ENCODE assay signal across 20 mouse cellular contexts in the genomic region with DNA sequence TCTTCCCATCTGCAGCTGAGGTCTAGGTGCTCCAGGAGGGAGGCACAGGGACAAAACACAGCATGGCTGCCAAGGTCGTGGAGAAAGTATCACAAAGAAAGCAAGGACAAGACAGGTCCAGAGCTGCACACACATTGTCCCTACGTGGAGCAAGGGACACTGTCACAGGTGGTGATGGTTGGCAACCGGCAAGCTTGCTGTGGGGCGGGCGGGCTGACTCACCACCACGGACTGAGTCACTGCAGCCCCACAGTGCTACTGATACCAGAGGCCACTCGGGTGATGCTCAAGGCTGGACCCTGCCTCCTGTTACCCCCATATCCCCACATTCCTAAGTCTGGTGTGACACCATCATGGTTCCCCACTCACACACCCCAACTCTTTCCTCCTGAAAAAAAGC. TPM values are rescaled to one million over a fixed set of nuclear protein-coding genes. Genes with fewer than 3 reads are reported as not detected.
DNase-seq lines count a peak whose midpoint lies in the region; ATAC-seq and TF ChIP-seq lines count a peak whose summit lies in the region.
"Had no signal": no experiment of that assay in that cellular context is flagged by ENCODE, and none has a peak within 500 bp of the region (broad histone marks: within the 10 kb centered on the region; RNA-seq: fewer than 3 reads in every experiment).

No protein-coding gene starts in this region.

- no peak overlapping the region for H3K9ac ChIP-seq in MEL (ENCODE audit: control insufficient read depth, low read depth, low read length, poor library complexity, severe bottlenecking)
- H3K9ac ChIP-seq in neural tube, embryonic 15.5 days (replicated peaks), result no peak overlapping the region
- H3K9ac ChIP-seq: forebrain, postnatal 0 days had no signal

- peak; percentile 39 for DNase-seq in cerebellum, adult 8-10 months
- DNase-seq in cerebellum, adult 18-20 months, result no peak
- no peak for DNase-seq in MEL (ENCODE audit: low read depth, low spot score)
- peak; percentile 71 for DNase-seq in brain, adult 2 months (ENCODE audit: low read depth, low spot score)
- DNase-seq in spleen, adult 12 weeks (ENCODE audit: low spot score), result no peak
- DNase-seq: embryo, embryonic 11 days; forebrain, postnatal 0 days; heart, postnatal 10 days; kidney, adult 2 months; kidney, postnatal 14 days; layer of hippocampus, adult 9-11 months; lung, adult 18-20 months; lung, postnatal 14 days; thymus, postnatal 4 days had no signal

- TF ChIP-seq POLR2A in MEL (IDR thresholded peaks at IDR 0.05; ENCODE audit: control insufficient read depth in 1 of 2, insufficient read depth in 1 of 2, low read depth in 1 of 2, low read length in 2 of 2, poor library complexity in 1 of 2), result no peak

- TF ChIP-seq RAD21 in MEL (IDR thresholded peaks at IDR 0.05; ENCODE audit: low read depth, low read length), result no peak

- H3K4me1 ChIP-seq in megakaryocyte, embryonic 14.5 days, result peaks cover 90% of the 10 kb centered on the region
- H3K4me1 ChIP-seq in MEL (ENCODE audit: control insufficient read depth in 1 of 2, insufficient read depth in 2 of 2, low read length in 2 of 2), result no peaks in the 10 kb centered on the region
- peaks cover 24% of the 10 kb centered on the region for H3K4me1 ChIP-seq in neural tube, embryonic 15.5 days

- H3K4me3 ChIP-seq in megakaryocyte, embryonic 14.5 days (replicated peaks), result peak overlapping the region; percentile 77
- H3K4me3 ChIP-seq in MEL (ENCODE audit: control insufficient read depth in 1 of 2, insufficient read depth in 1 of 2, low read depth in 2 of 2, low read length in 2 of 2), result no peak overlapping the region
- no peak overlapping the region for H3K4me3 ChIP-seq in neural tube, embryonic 15.5 days (replicated peaks)

- H3K9me3 ChIP-seq in megakaryocyte, embryonic 14.5 days, result no peaks in the 10 kb centered on the region
- H3K9me3 ChIP-seq in MEL (replicated peaks; ENCODE audit: insufficient read depth, low read length), result no peaks in the 10 kb centered on the region
- no peaks in the 10 kb centered on the region for H3K9me3 ChIP-seq in neural tube, embryonic 15.5 days (replicated peaks)
- H3K9me3 ChIP-seq: G1E had no signal

- TF ChIP-seq CTCF in MEL (IDR thresholded peaks at IDR 0.05 in 2 of 3, conservative IDR thresholded peaks at IDR 0.05 in 1 of 3; ENCODE audit: control insufficient read depth in 1 of 3, insufficient read depth in 1 of 3, low read depth in 2 of 3, low read length in 3 of 3, poor library complexity in 1 of 3, severe bottlenecking in 1 of 3), result no peak

- peaks cover 84% of the 10 kb centered on the region for H3K36me3 ChIP-seq in megakaryocyte, embryonic 14.5 days (replicated peaks; ENCODE audit: low read length)
- peaks cover 1 to 7% of the 10 kb centered on the region in 2 experiments; a peak in 3 of 4 replicates for H3K36me3 ChIP-seq in MEL (ENCODE audit: control insufficient read depth in 1 of 2, insufficient read depth in 2 of 2, low read length in 2 of 2)
- peaks cover 70% of the 10 kb centered on the region for H3K36me3 ChIP-seq in neural tube, embryonic 15.5 days

- no peak for ATAC-seq in megakaryocyte, adult 5-6 weeks (ENCODE audit: poor library complexity, severe bottlenecking)
- ATAC-seq in neural tube, embryonic 15.5 days (ENCODE audit: low FRiP score), result no peak
- ATAC-seq: forebrain, postnatal 0 days; inflammation-experienced regulatory T-cells, adult 6 months had no signal

- no peak for TF ChIP-seq EP300 in MEL (IDR thresholded peaks at IDR 0.05; ENCODE audit: low read depth in 1 of 2, low read length in 2 of 2)

- H3K79me2 ChIP-seq in MEL (ENCODE audit: control insufficient read depth, insufficient read depth, low read length, poor library complexity), result peaks cover 20% of the 10 kb centered on the region

- H3K27ac ChIP-seq in MEL (ENCODE audit: control insufficient read depth, low read depth, low read length), result no peak overlapping the region
- no peak overlapping the region for H3K27ac ChIP-seq in neural tube, embryonic 15.5 days (replicated peaks)

- no peak overlapping the region for H3K4me2 ChIP-seq in neural tube, embryonic 15.5 days
- H3K4me2 ChIP-seq: liver, embryonic 11.5 days had no signal

- 89% methylated on average over 7 of the region's 7 CpGs for WGBS in neural tube, embryonic 15.5 days

- no peaks in the 10 kb centered on the region for H3K27me3 ChIP-seq in megakaryocyte, embryonic 14.5 days (replicated peaks)
- no peaks in the 10 kb centered on the region for H3K27me3 ChIP-seq in MEL (ENCODE audit: control insufficient read depth in 1 of 2, insufficient read depth in 2 of 2, low read length in 2 of 2)
- no peaks in the 10 kb centered on the region for H3K27me3 ChIP-seq in neural tube, embryonic 15.5 days (replicated peaks)

TF ChIP-seq in MEL, 35 proteins besides CTCF, POLR2A, EP300 and RAD21:
- TF ChIP-seq ZMIZ1 (IDR thresholded peaks at IDR 0.05; ENCODE audit: low read depth, low read length) (peak; percentile 68; the same call in 1 of the 2 replicates), BHLHE40 (IDR thresholded peaks at IDR 0.05; ENCODE audit: borderline replicate concordance, low read depth, low read length) (no peak)

RNA-seq across cellular contexts. Expression of gene Bcl2l12, which starts 3.9 kb away (rescaled TPM):
- polyA plus RNA-seq in megakaryocyte, embryonic 14.5 days (2012; ENCODE audit: insufficient read depth, low replicate concordance), result 44.7 and 73.7 TPM in 2 replicates
- total RNA-seq in megakaryocyte, adult 5-6 weeks (2015), result 16.8 and 18.7 TPM in 2 replicates
- total RNA-seq in megakaryocyte, adult 5-6 weeks (2017), result 14.1 and 17.7 TPM in 2 replicates
- total RNA-seq in MEL (2012; rRNA removed), result 13.4 and 16.6 TPM in 2 replicates
- 10 to 100 TPM in 1 of 2 experiments, not detected in 1; 24.6 TPM for polyA plus RNA-seq in MEL (2012; ENCODE audit: insufficient read depth in 1 of 2, insufficient read length in 2 of 2, low read depth in 1 of 2, low replicate concordance in 2 of 2, missing spikeins in 1 of 2)
- 9.8 and 19.8 TPM in 2 replicates for polyA plus RNA-seq in neural tube, embryonic 15.5 days (2015; fragmentation: Nextera tagmentation; extraction: Ambion mirVana)

RNA-seq across cellular contexts. Expression of gene Irf3, which starts 5.0 kb away (rescaled TPM):
- 44.2 and 87.0 TPM in 2 replicates for polyA plus RNA-seq in megakaryocyte, embryonic 14.5 days (2012; ENCODE audit: insufficient read depth, low replicate concordance)
- total RNA-seq in megakaryocyte, adult 5-6 weeks (2015), result 60.8 and 76.8 TPM in 2 replicates
- 84.8 and 89.4 TPM in 2 replicates for total RNA-seq in megakaryocyte, adult 5-6 weeks (2017)
- total RNA-seq in MEL (2012; rRNA removed), result 78.6 and 83.4 TPM in 2 replicates
- polyA plus RNA-seq in MEL (2012; ENCODE audit: insufficient read depth in 1 of 2, insufficient read length in 2 of 2, low read depth in 1 of 2, low replicate concordance in 2 of 2, missing spikeins in 1 of 2), result 10 to 100 TPM in 1 of 2 experiments, not detected in 1; 82.1 TPM
- polyA plus RNA-seq in neural tube, embryonic 15.5 days (2015; fragmentation: Nextera tagmentation; extraction: Ambion mirVana), result 56.8 and 70.2 TPM in 2 replicates

RNA-seq across cellular contexts. Expression of gene Scaf1, which starts 13.7 kb away (rescaled TPM):
- polyA plus RNA-seq in megakaryocyte, embryonic 14.5 days (2012; ENCODE audit: insufficient read depth, low replicate concordance), result 219 and 387 TPM in 2 replicates
- total RNA-seq in megakaryocyte, adult 5-6 weeks (2015), result 22.2 and 23.0 TPM in 2 replicates
- 9.6 and 12.2 TPM in 2 replicates for total RNA-seq in megakaryocyte, adult 5-6 weeks (2017)
- 17.7 and 18.3 TPM in 2 replicates for total RNA-seq in MEL (2012; rRNA removed)
- polyA plus RNA-seq in MEL (2012; ENCODE audit: insufficient read depth in 1 of 2, insufficient read length in 2 of 2, low read depth in 1 of 2, low replicate concordance in 2 of 2, missing spikeins in 1 of 2), result 10 to 100 TPM; 34.4 to 81.5 TPM
- polyA plus RNA-seq in neural tube, embryonic 15.5 days (2015; fragmentation: Nextera tagmentation; extraction: Ambion mirVana), result 43.3 and 46.1 TPM in 2 replicates

RNA-seq across cellular contexts. Expression of gene Rras, which starts 15.3 kb away (rescaled TPM):
- 26.5 and 83.1 TPM in 2 replicates for polyA plus RNA-seq in megakaryocyte, embryonic 14.5 days (2012; ENCODE audit: insufficient read depth, low replicate concordance)
- total RNA-seq in megakaryocyte, adult 5-6 weeks (2015), result 77.1 and 78.6 TPM in 2 replicates
- 12.7 and 14.1 TPM in 2 replicates for total RNA-seq in megakaryocyte, adult 5-6 weeks (2017)
- total RNA-seq in MEL (2012; rRNA removed), result 4.2 and 5.0 TPM in 2 replicates
- 10 to 100 TPM in 1 of 2 experiments, not detected in 1; 24.1 TPM for polyA plus RNA-seq in MEL (2012; ENCODE audit: insufficient read depth in 1 of 2, insufficient read length in 2 of 2, low read depth in 1 of 2, low replicate concordance in 2 of 2, missing spikeins in 1 of 2)
- 14.2 and 24.2 TPM in 2 replicates for polyA plus RNA-seq in neural tube, embryonic 15.5 days (2015; fragmentation: Nextera tagmentation; extraction: Ambion mirVana)

RNA-seq across cellular contexts. Expression of gene Prmt1, which starts 16.1 kb away (rescaled TPM):
- 7.0 and 74.9 TPM in 2 replicates for polyA plus RNA-seq in megakaryocyte, embryonic 14.5 days (2012; ENCODE audit: insufficient read depth, low replicate concordance)
- total RNA-seq in megakaryocyte, adult 5-6 weeks (2015), result 48.4 and 55.7 TPM in 2 replicates
- 40.0 and 42.9 TPM in 2 replicates for total RNA-seq in megakaryocyte, adult 5-6 weeks (2017)
- 317 and 339 TPM in 2 replicates for total RNA-seq in MEL (2012; rRNA removed)
- polyA plus RNA-seq in MEL (2012; ENCODE audit: insufficient read depth in 1 of 2, insufficient read length in 2 of 2, low read depth in 1 of 2, low replicate concordance in 2 of 2, missing spikeins in 1 of 2), result 100 to 1,000 TPM; 254 to 715 TPM
- polyA plus RNA-seq in neural tube, embryonic 15.5 days (2015; fragmentation: Nextera tagmentation; extraction: Ambion mirVana), result 605 and 615 TPM in 2 replicates

Comparison
In these comparisons a context has a peak if more than half of its experiments do, and no peak if none do; other contexts are left out.
1. DNase-seq: peak in cerebellum, adult 8-10 months (single experiment) and brain, adult 2 months (single experiment); none in cerebellum, adult 18-20 months (0 of 2), MEL (single experiment) and spleen, adult 12 weeks (single experiment).